Mouse (Mus musculus): ENCODE results near the gene Gm36210. TPM values are rescaled to one million over a fixed set of nuclear protein-coding genes. Genes with fewer than 3 reads are reported as not detected.

Gm36210 gene
- total and polyA plus RNA-seq, 2 experiments from 2014 or later: 0.30 to 0.31 TPM

- peak overlapping the region; percentile 56 for H3K9ac ChIP-seq (replicated peaks; ENCODE audit: low read length)
- no peaks in the 10 kb centered on the region for H3K27me3 ChIP-seq (ENCODE audit: insufficient read depth, low read length)
- peak overlapping the region; percentile 77 for H3K4me2 ChIP-seq (ENCODE audit: low read depth, low read length)
- DNase-seq (ENCODE audit: low spot score): peak; percentile 72
- peak; percentile 71 for TF ChIP-seq CTCF (IDR thresholded peaks at IDR 0.05; ENCODE audit: low read depth)
- peak overlapping the region; percentile 40 for H3K4me3 ChIP-seq (ENCODE audit: low read length)
- ATAC-seq: peak; percentile 16
- peaks cover 31% of the 10 kb centered on the region for H3K4me1 ChIP-seq (ENCODE audit: insufficient read depth, low read length)
- 4% methylated on average over 37 of the region's 37 CpGs for WGBS
- H3K9me3 ChIP-seq (ENCODE audit: low read length): no peaks in the 10 kb centered on the region
- peak overlapping the region; percentile 96 for H3K27ac ChIP-seq
- peaks cover 21% of the 10 kb centered on the region; the same call in 1 of the 2 replicates for H3K36me3 ChIP-seq (ENCODE audit: insufficient read depth, low read length)
Measured at GRCm38 (mm10) chr7:4923586-4924364, 17.5 kb upstream of the Gm36210 start.

GRCm38 (mm10) chr7:4922931-4923565 lies 16.7 kb upstream of the Gm36210 start:
- DNase-seq (ENCODE audit: low spot score) (peak; percentile 94), ATAC-seq (peak; percentile 48)
- Histone ChIP-seq H3K4me3 (ENCODE audit: low read length) (peak overlapping the region; percentile 40), H3K27me3 (ENCODE audit: insufficient read depth, low read length) (no peaks in the 10 kb centered on the region), H3K27ac (peak overlapping the region; percentile 96), H3K4me2 (ENCODE audit: low read depth, low read length) (peak overlapping the region; percentile 77), H3K36me3 (ENCODE audit: insufficient read depth, low read length) (peaks cover 28% of the 10 kb centered on the region; the same call in 1 of the 2 replicates), H3K4me1 (ENCODE audit: insufficient read depth, low read length) (peaks cover 31% of the 10 kb centered on the region), H3K9ac (replicated peaks; ENCODE audit: low read length) (peak overlapping the region; percentile 56), H3K9me3 (ENCODE audit: low read length) (no peaks in the 10 kb centered on the region)
- peak; percentile 62 for TF ChIP-seq CTCF (IDR thresholded peaks at IDR 0.05; ENCODE audit: low read depth)
- WGBS: 1% methylated on average over 14 of the region's 14 CpGs

GRCm38 (mm10) chr7:4922508-4922907 lies 16.2 kb upstream of the Gm36210 start:
- H3K36me3 ChIP-seq (ENCODE audit: insufficient read depth, low read length): peaks cover 28% of the 10 kb centered on the region; the same call in 1 of the 2 replicates
- H3K4me2 ChIP-seq (ENCODE audit: low read depth, low read length): peak overlapping the region; percentile 77
- peak; percentile 84 for ATAC-seq
- H3K27me3 ChIP-seq (ENCODE audit: insufficient read depth, low read length): no peaks in the 10 kb centered on the region
- WGBS: under 1% methylated on average over 14 of the region's 14 CpGs
- H3K9me3 ChIP-seq (ENCODE audit: low read length): no peaks in the 10 kb centered on the region
- H3K9ac ChIP-seq (replicated peaks; ENCODE audit: low read length): peak overlapping the region; percentile 56
- peaks cover 31% of the 10 kb centered on the region for H3K4me1 ChIP-seq (ENCODE audit: insufficient read depth, low read length)
- H3K27ac ChIP-seq: peak overlapping the region; percentile 96
- peak; percentile 95 for DNase-seq (ENCODE audit: low spot score)
- H3K4me3 ChIP-seq (ENCODE audit: low read length): peak overlapping the region; percentile 40
- TF ChIP-seq CTCF (IDR thresholded peaks at IDR 0.05; ENCODE audit: low read depth): no peak

DNA sequence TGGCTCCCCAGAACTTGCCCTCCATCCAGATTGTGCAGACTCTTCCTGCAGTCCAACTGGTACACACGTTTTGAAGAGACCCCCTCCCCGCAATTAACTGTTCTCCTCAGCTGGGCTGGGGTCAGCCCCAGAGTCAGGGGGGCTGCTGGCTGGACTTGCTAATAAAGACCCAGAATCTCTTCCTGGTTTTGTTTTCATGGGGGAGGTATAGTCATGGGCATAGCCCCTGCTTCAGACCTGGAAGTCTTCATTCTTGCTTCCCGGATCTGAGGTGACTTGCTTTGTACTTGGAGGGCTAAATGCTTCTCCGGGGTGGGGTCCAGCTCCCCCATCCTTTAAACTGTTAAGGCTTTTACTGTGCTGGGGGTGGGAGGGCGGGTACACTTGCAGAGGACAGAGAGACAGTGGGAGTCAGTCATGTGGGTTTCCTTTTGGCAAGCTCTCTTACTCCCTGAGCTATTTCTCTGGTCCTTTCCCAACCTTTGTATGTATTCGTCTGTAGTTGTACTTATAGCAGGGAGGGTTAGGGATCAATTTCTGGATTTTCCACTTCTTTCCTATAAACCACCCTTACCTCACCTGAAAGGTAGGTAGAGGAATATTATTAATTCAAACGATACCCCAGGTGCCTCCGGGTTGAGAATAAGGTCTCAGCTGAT lies 15.6 kb upstream of the Gm36210 start, which contains the start of gene Nat14:
TSS of gene Nat14 (plus strand) at position 205 of the 659 bp plus-strand sequence.
- no peaks in the 10 kb centered on the region for H3K27me3 ChIP-seq (ENCODE audit: insufficient read depth, low read length)
- peak within 1 kb of the TSS; percentile 77 for H3K4me2 ChIP-seq (ENCODE audit: low read depth, low read length)
- ATAC-seq (no peak), DNase-seq (ENCODE audit: low spot score) (no peak)
- TF ChIP-seq CTCF (IDR thresholded peaks at IDR 0.05; ENCODE audit: low read depth): no peak
- peak within 1 kb of the TSS; percentile 56 for H3K9ac ChIP-seq (replicated peaks; ENCODE audit: low read length)
- peaks cover 28% of the 10 kb centered on the region; the same call in 1 of the 2 replicates for H3K36me3 ChIP-seq (ENCODE audit: insufficient read depth, low read length)
- WGBS: 33% methylated on average over 8 of the region's 8 CpGs
- peak within 1 kb of the TSS; percentile 40 for H3K4me3 ChIP-seq (ENCODE audit: low read length)
- no peaks in the 10 kb centered on the region for H3K9me3 ChIP-seq (ENCODE audit: low read length)
- peak within 1 kb of the TSS; percentile 96 for H3K27ac ChIP-seq
- H3K4me1 ChIP-seq (ENCODE audit: insufficient read depth, low read length): peaks cover 31% of the 10 kb centered on the region

DNA sequence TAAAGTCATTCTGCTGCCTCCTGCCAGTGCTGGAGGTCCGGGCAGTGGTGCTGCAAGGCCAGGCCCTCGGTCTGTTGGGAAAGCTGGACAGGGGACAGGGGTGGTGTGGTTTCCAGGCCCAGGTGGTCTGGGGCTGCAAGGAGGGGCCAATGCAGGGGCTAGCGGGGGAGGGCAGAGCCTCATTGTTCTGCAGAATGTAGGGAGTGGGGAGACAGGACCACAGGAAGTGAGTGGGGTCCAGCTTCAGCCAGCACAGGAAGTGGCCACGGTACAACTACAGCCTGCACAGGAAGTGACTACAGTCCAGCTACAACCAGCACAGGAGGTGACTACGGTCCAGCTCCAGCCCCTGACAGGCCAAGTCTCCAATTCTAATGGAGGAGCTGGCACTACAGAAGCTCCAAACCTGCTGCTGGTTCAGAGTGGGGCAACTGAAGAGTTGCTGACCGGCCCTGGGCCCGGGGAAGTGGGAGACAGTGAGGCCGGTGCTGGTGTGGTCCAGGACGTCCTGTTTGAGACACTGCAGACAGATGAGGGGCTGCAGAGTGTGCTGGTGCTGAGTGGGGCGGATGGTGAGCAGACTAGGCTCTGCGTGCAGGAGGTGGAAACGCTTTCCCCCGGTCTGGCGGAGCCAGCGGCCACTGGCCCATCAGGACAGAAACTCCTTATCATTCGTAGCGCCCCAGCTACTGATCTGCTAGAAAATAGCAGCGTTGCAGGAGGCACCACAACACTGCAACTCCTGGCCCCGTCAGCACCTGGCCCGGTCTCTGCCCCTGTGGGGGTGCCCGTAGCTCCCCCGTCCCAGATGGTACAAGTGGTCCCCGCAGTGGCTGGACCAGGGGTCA lies 14.9 kb upstream of the Gm36210 start:
- Histone ChIP-seq H3K4me3 (ENCODE audit: low read length) (no peak overlapping the region), H3K9ac (replicated peaks; ENCODE audit: low read length) (peak overlapping the region; percentile 33; the same call in 1 of the 2 replicates), H3K4me1 (ENCODE audit: insufficient read depth, low read length) (peaks cover 37% of the 10 kb centered on the region), H3K4me2 (ENCODE audit: low read depth, low read length) (peak overlapping the region; percentile 77), H3K9me3 (ENCODE audit: low read length) (no peaks in the 10 kb centered on the region), H3K27ac (peak overlapping the region; percentile 96), H3K27me3 (ENCODE audit: insufficient read depth, low read length) (no peaks in the 10 kb centered on the region), H3K36me3 (ENCODE audit: insufficient read depth, low read length) (peaks cover 28% of the 10 kb centered on the region; the same call in 1 of the 2 replicates)
- DNase-seq (ENCODE audit: low spot score) (no peak), ATAC-seq (no peak)
- WGBS: 57% methylated on average over 23 of the region's 23 CpGs
- no peak for TF ChIP-seq CTCF (IDR thresholded peaks at IDR 0.05; ENCODE audit: low read depth)

GRCm38 (mm10) chr7:4920496-4920895 lies 14.2 kb upstream of the Gm36210 start:
- H3K4me1 ChIP-seq (ENCODE audit: insufficient read depth, low read length): peaks cover 40% of the 10 kb centered on the region
- peaks cover 28% of the 10 kb centered on the region; the same call in 1 of the 2 replicates for H3K36me3 ChIP-seq (ENCODE audit: insufficient read depth, low read length)
- H3K4me3 ChIP-seq (ENCODE audit: low read length): no peak overlapping the region
- 94% methylated on average over 19 of the region's 19 CpGs for WGBS
- peak overlapping the region; percentile 96; the same call in 1 of the 2 replicates for H3K27ac ChIP-seq
- H3K9me3 ChIP-seq (ENCODE audit: low read length): no peaks in the 10 kb centered on the region
- H3K9ac ChIP-seq (replicated peaks; ENCODE audit: low read length): no peak overlapping the region
- no peak for ATAC-seq
- H3K27me3 ChIP-seq (ENCODE audit: insufficient read depth, low read length): no peaks in the 10 kb centered on the region
- TF ChIP-seq CTCF (IDR thresholded peaks at IDR 0.05; ENCODE audit: low read depth): no peak
- no peak overlapping the region for H3K4me2 ChIP-seq (ENCODE audit: low read depth, low read length)
- no peak for DNase-seq (ENCODE audit: low spot score)

Data from hindbrain, postnatal 0 days (tissue).